Mouse (Mus musculus) erythroblast, embryonic 14.5 days (primary cell): ENCODE results near the gene Wdr45b. TPM values are rescaled to one million over a fixed set of nuclear protein-coding genes. Genes with fewer than 3 reads are reported as not detected.

Experiments used
- H3K27me3 ChIP-seq: 2 replicates; pipeline ENCODE4 v1.6.1; 2012; ENCODE audit warnings: inconsistent platforms; ENCODE audit not compliant: control insufficient read depth
- H3K36me3 ChIP-seq: 2 replicates; pipeline ENCODE4 v1.6.1; 2012; ENCODE audit warnings: mild to moderate bottlenecking, inconsistent platforms; ENCODE audit not compliant: control insufficient read depth
- H3K4me1 ChIP-seq: 2 replicates; pipeline ENCODE4 v1.6.1; 2012; ENCODE audit warnings: inconsistent platforms; ENCODE audit not compliant: control insufficient read depth
- H3K4me3 ChIP-seq: replicated peaks from 2 replicates; pipeline ENCODE3; 2012; ENCODE audit warnings: moderate library complexity, mild to moderate bottlenecking, inconsistent platforms
- H3K9me3 ChIP-seq: 2 replicates; pipeline ENCODE4 v1.6.1; 2012; ENCODE audit warnings: low read length, inconsistent platforms, mixed read lengths; ENCODE audit not compliant: control insufficient read depth
- GATA1 ChIP-seq: IDR thresholded peaks from 2 replicates; pipeline ENCODE4 v1.6.1; 2012; ENCODE audit warnings: low read length, inconsistent platforms, mixed read lengths
- TAL1 ChIP-seq: IDR thresholded peaks from 3 replicates; pipeline ENCODE4 v1.6.1; 2012; ENCODE audit warnings: low read length, inconsistent platforms, mixed read lengths
- polyA plus RNA-seq: library from polyadenylated mRNA; stranded (reverse); fragments of >175 nt; gene quantifications from 2 replicates; pipeline ENCODE4 v1.2.3, GENCODE M21; 2012

Wdr45b gene
- polyA plus RNA-seq, 1 experiment = 0.46 TPM

GRCm38 (mm10) chr11:121298493-121298892 is 55.8 kb downstream of the Wdr45b start:
- no peaks in the 10 kb centered on the region for H3K27me3 ChIP-seq
- no peaks in the 10 kb centered on the region for H3K4me1 ChIP-seq
- TF ChIP-seq TAL1 = no peak
- no peak for TF ChIP-seq GATA1
- no peak overlapping the region for H3K4me3 ChIP-seq
- no peaks in the 10 kb centered on the region for H3K9me3 ChIP-seq
- H3K36me3 ChIP-seq = peaks cover 94% of the 10 kb centered on the region

DNA sequence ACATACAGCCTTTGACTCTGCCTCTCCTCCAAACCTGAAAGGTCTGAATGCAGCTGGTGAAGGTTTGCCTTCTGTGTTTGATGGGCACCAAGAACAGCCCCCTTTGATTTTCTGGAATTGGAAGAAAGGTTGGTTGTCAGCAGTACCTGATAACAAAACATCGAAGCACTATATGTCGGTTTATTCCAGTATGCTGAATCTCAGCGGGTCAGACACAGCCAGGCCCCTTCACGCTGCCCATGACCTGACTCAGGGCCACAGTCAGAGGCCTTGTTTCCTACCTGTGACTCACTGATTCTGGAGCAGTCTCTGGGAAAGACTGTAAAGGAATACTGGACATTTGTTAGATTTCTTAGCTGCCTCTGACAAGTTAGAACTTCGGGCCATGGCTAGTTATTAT is 59.5 kb downstream of the Wdr45b start:
- no peaks in the 10 kb centered on the region for H3K9me3 ChIP-seq
- H3K4me1 ChIP-seq = no peaks in the 10 kb centered on the region
- TF ChIP-seq TAL1 (no peak), GATA1 (no peak)
- no peak overlapping the region for H3K4me3 ChIP-seq
- H3K36me3 ChIP-seq = peaks cover 93% of the 10 kb centered on the region
- no peaks in the 10 kb centered on the region for H3K27me3 ChIP-seq

DNA sequence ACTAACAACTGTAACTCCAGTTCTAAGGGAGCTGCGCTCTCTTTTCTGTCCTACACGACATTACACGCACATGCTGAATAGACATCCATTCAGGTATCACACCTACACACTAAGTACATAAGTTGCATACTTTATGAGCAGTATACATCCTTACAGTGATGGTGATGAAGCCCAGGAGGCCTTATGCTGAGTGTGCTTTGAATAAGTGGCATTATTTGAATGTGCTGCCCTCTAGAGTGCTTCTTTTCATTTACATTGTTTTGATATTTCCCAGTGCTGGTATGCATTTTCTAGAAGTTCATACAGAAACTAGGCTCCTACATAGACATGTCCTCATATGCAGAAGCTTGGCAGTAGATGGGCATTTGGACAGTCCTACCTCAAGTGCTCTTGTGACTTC is 64.4 kb downstream of the Wdr45b start:
- Histone ChIP-seq H3K27me3 (no peaks in the 10 kb centered on the region), H3K4me1 (peaks cover 3% of the 10 kb centered on the region; the same call in 1 of the 2 replicates), H3K36me3 (peaks cover 97% of the 10 kb centered on the region), H3K4me3 (no peak overlapping the region), H3K9me3 (no peaks in the 10 kb centered on the region)
- TF ChIP-seq GATA1 = no peak
- TF ChIP-seq TAL1 = no peak

GRCm38 (mm10) chr11:121282911-121283310 is 71.3 kb downstream of the Wdr45b start:
- Histone ChIP-seq H3K4me1 (peaks cover 30% of the 10 kb centered on the region), H3K9me3 (no peaks in the 10 kb centered on the region), H3K36me3 (peaks cover 73% of the 10 kb centered on the region), H3K27me3 (no peaks in the 10 kb centered on the region), H3K4me3 (no peak overlapping the region)
- no peak for TF ChIP-seq GATA1
- no peak for TF ChIP-seq TAL1

GRCm38 (mm10) chr11:121278011-121278410 is 76.2 kb downstream of the Wdr45b start:
- Histone ChIP-seq H3K27me3 (no peaks in the 10 kb centered on the region), H3K36me3 (peaks cover 67% of the 10 kb centered on the region), H3K4me1 (peaks cover 25% of the 10 kb centered on the region), H3K4me3 (no peak overlapping the region), H3K9me3 (no peaks in the 10 kb centered on the region)
- no peak for TF ChIP-seq TAL1
- TF ChIP-seq GATA1 = no peak

- H3K9me3 ChIP-seq = no peaks in the 10 kb centered on the region
- TF ChIP-seq GATA1 (no peak), TAL1 (no peak)
- H3K36me3 ChIP-seq = peaks cover 68% of the 10 kb centered on the region
- no peaks in the 10 kb centered on the region for H3K27me3 ChIP-seq
- peaks cover 20% of the 10 kb centered on the region for H3K4me1 ChIP-seq
- H3K4me3 ChIP-seq = no peak overlapping the region
These were observed 76.7 kb downstream of the Wdr45b start for GRCm38 (mm10) chr11:121277516-121277915.

Other genes with a start within 250 kb of the Wdr45b start
- gene Tex19.2, start 235.8 kb downstream of the Wdr45b start, polyA plus RNA-seq = not detected in 2 replicates
- not detected in 2 replicates for gene Tex19.1, start 208.3 kb downstream of the Wdr45b start, polyA plus RNA-seq
- gene Uts2r, start 194.2 kb downstream of the Wdr45b start, polyA plus RNA-seq = 0.03 TPM in 1 of 2 replicates, not detected in the other
- gene Hexdc, start 150.0 kb downstream of the Wdr45b start, polyA plus RNA-seq = 0.50 and 0.58 TPM in 2 replicates
- gene Ogfod3, start 149.7 kb downstream of the Wdr45b start, polyA plus RNA-seq = 1.2 and 1.4 TPM in 2 replicates
- 0.68 and 1.4 TPM in 2 replicates for gene Cybc1, start 125.1 kb downstream of the Wdr45b start, polyA plus RNA-seq
- gene Narf, start 117.2 kb downstream of the Wdr45b start, polyA plus RNA-seq = 5.0 and 6.6 TPM in 2 replicates
- gene Foxk2, start 94.5 kb downstream of the Wdr45b start, polyA plus RNA-seq = 1.4 and 2.0 TPM in 2 replicates
- 0.02 TPM in 1 of 2 replicates, not detected in the other for gene Rab40b, start 33.8 kb upstream of the Wdr45b start, polyA plus RNA-seq
- 3.4 and 5.6 TPM in 2 replicates for gene Fn3krp, start 67.0 kb upstream of the Wdr45b start, polyA plus RNA-seq
- 24.1 and 24.7 TPM in 2 replicates for gene Fn3k, start 80.5 kb upstream of the Wdr45b start, polyA plus RNA-seq
- 0.42 and 0.45 TPM in 2 replicates for gene Tbcd, start 97.5 kb upstream of the Wdr45b start, polyA plus RNA-seq
- gene Zfp750, start 164.9 kb upstream of the Wdr45b start, polyA plus RNA-seq = not detected in 2 replicates